Mouse (Mus musculus): ENCODE measurements around the gene Gm28845. TPM values are rescaled to one million over a fixed set of nuclear protein-coding genes. Genes with fewer than 3 reads are reported as not detected.
"Not testable (repeated sequence)": the region's sequence is repeated elsewhere in the genome, so short reads cannot be mapped to it uniquely, and the experiment has no call there.

The Gm28845 gene
- polyA plus RNA-seq, 1 experiment from 2014 or later = not detected

DNA sequence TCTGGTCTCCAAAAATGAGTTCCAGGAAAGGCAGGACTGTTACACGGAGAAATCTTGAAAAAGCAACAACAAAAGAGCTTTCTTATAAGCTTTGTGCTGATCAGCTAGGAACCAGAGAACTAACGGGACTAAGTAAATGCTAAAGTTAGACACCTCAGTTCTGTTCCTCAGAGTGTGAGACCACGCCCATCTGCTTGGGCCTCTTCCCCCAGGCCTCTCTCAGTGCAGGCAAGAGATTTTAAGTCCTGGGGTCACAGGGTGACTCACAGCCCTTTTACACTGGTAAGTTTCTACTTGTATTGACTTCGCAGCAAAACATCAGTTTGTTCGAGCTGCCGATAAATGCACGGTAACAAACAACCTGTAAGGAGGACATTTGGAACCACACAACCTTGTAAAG, 67.7 kb downstream of the Gm28845 start:
- no peaks in the 10 kb centered on the region for H3K36me3 ChIP-seq
- no peaks in the 10 kb centered on the region for H3K27me3 ChIP-seq
- 62% methylated on average over 7 of the region's 7 CpGs for WGBS
- 0 out of 2 replicates have a peak, but pooled peaks cover 3% of the 10 kb centered on the region for H3K4me1 ChIP-seq (replicated peaks)
- no peak overlapping the region for H3K27ac ChIP-seq
- no peaks in the 10 kb centered on the region for H3K9me3 ChIP-seq (replicated peaks)
- no peak overlapping the region for H3K4me3 ChIP-seq
- H3K9ac ChIP-seq = no peak overlapping the region
- ATAC-seq (replicated peaks; ENCODE audit: insufficient number of reproducible peaks, insufficient read depth, low FRiP score, low read depth) = no peak
- no peak overlapping the region for H3K4me2 ChIP-seq

DNA sequence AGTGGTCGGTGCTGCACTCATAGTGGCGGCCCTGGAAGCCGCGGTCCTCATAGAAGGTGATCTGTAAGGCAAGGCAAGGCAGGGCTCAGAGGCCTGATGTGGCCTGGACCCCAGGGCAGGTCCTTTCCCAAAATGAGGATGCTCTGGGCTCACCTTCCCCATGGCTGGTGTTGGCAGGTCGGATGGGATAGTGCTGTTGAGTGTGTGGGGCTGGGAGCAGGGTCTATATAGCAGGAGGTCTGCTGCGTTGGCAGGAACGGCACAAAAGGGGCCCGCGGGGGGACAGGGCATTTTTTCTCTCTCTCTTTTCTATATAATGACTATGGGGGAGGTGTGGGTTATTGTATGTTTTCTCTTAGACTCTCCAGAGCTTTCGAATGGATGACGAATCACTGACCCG, 68.4 kb downstream of the Gm28845 start, which contains the start of gene Cryge:
TSS of gene Cryge (minus strand) at position 198 of the 400 bp plus-strand sequence.
- 66% methylated on average over 12 of the region's 12 CpGs for WGBS
- not testable (repeated sequence) for H3K9me3 ChIP-seq (replicated peaks)

More for the DNA sequence above, 68.4 kb downstream of the Gm28845 start, which contains the start of gene Cryge:
- not testable (repeated sequence) for H3K4me1 ChIP-seq (replicated peaks); ATAC-seq (replicated peaks; ENCODE audit: insufficient number of reproducible peaks, insufficient read depth, low FRiP score, low read depth); H3K27ac ChIP-seq; H3K4me3 ChIP-seq; H3K36me3 ChIP-seq; H3K4me2 ChIP-seq; H3K9ac ChIP-seq; H3K27me3 ChIP-seq

Other genes starting within 250 kb of the Gm28845 start
- 5.8 and 7.7 TPM in 2 replicates for gene Plekhm3, start 162.7 kb downstream of the Gm28845 start, polyA plus RNA-seq (2015; fragmentation: Nextera tagmentation; extraction: Ambion mirVana)
- gene Akr1cl, start 86.8 kb downstream of the Gm28845 start, polyA plus RNA-seq (2015; fragmentation: Nextera tagmentation; extraction: Ambion mirVana) = 0.64 and 0.84 TPM in 2 replicates
- gene Cryge, start 68.4 kb downstream of the Gm28845 start, polyA plus RNA-seq (2015; fragmentation: Nextera tagmentation; extraction: Ambion mirVana) = not detected in 2 replicates
- not detected in 2 replicates for gene Crygd, start 56.1 kb downstream of the Gm28845 start, polyA plus RNA-seq (2015; fragmentation: Nextera tagmentation; extraction: Ambion mirVana)
- gene Crygc, start 45.9 kb downstream of the Gm28845 start, polyA plus RNA-seq (2015; fragmentation: Nextera tagmentation; extraction: Ambion mirVana) = not detected in 2 replicates
- gene Crygb, start 37.3 kb downstream of the Gm28845 start, polyA plus RNA-seq (2015; fragmentation: Nextera tagmentation; extraction: Ambion mirVana) = 0.63 TPM in 1 of 2 replicates, not detected in the other
- not detected in 2 replicates for gene Cryga, start 16.2 kb downstream of the Gm28845 start, polyA plus RNA-seq (2015; fragmentation: Nextera tagmentation; extraction: Ambion mirVana)
- 0.14 and 0.38 TPM in 2 replicates for gene D630023F18Rik, start 3.7 kb upstream of the Gm28845 start, polyA plus RNA-seq (2015; fragmentation: Nextera tagmentation; extraction: Ambion mirVana)
- 56.0 and 76.9 TPM in 2 replicates for gene Idh1, start 66.9 kb upstream of the Gm28845 start, polyA plus RNA-seq (2015; fragmentation: Nextera tagmentation; extraction: Ambion mirVana)
- gene Pikfyve, start 67.1 kb upstream of the Gm28845 start, polyA plus RNA-seq (2015; fragmentation: Nextera tagmentation; extraction: Ambion mirVana) = 5.0 and 6.8 TPM in 2 replicates
- gene Pth2r, start 162.5 kb upstream of the Gm28845 start, polyA plus RNA-seq (2015; fragmentation: Nextera tagmentation; extraction: Ambion mirVana) = not detected in 2 replicates

Measured in heart, embryonic 15.5 days (tissue).